Mouse (Mus musculus): ENCODE data around the gene Cacna2d2. TPM values are rescaled to one million over a fixed set of nuclear protein-coding genes. Genes with fewer than 3 reads are reported as not detected.

Cacna2d2 gene
- total RNA-seq, 1 experiment from 2014 or later: 6.6 TPM

DNA sequence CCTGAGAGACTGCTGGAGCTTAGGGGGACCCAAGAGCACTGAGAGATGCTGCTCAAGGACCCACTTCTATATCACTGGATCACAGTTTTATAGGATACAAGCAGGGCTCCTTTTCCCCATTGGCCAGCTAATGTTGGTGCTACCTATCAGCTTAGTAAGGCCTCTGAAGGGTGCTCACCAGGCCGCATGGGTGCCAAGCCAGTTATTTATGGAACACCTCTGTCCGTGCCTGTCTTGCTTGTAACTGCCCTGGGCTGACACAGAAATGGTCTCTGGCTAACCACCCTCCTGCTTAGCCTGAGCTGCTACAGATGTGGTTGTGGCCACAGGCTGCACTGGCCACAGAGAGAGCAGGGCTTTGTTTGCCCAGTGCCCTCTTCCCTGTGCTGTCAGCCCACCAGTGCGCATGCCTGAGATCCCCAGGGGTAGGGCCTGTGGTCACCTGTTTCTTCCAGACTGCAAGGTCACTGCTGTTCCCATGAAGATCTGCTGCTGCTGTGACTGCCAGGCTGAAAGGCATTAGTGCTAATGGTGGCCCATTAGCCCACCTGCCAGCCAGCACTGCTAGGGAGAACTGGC lies 101.4 kb downstream of the Cacna2d2 start:
- no peak for DNase-seq

DNA sequence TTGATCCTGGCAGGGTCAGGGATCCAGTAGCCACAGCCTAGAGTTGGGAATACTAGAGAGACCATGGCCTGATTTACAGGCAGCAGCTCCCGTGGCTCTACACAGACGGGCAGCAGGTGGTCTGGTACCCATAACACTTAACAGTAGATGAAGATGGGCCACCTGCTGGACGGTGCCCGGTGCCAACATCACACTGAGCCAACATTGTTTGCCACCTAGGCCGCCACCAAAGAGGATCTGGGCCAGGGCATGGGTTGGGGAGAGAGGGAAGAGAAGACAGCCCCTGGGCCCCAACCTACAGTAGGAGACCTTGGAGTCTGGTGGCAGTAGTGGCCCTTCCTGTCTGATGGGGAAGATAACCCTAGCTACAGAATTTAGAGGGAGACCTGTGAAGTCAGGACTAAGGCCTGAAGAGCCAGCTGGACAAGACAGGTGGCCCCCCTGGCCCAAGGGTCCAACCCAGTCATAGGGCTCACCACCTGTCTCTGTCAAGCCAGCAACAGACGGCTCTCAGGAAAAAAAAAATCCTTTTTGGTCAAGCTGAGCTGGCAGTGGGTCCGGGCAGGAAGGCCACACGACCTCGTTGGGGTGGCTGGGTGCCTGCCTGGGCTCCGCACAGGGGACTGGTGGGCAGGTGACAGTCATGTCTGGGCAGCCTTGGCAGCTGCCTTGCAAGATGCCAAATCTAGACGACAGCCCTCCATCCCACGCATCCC lies 102.9 kb downstream of the Cacna2d2 start:
- DNase-seq: no peak

DNA sequence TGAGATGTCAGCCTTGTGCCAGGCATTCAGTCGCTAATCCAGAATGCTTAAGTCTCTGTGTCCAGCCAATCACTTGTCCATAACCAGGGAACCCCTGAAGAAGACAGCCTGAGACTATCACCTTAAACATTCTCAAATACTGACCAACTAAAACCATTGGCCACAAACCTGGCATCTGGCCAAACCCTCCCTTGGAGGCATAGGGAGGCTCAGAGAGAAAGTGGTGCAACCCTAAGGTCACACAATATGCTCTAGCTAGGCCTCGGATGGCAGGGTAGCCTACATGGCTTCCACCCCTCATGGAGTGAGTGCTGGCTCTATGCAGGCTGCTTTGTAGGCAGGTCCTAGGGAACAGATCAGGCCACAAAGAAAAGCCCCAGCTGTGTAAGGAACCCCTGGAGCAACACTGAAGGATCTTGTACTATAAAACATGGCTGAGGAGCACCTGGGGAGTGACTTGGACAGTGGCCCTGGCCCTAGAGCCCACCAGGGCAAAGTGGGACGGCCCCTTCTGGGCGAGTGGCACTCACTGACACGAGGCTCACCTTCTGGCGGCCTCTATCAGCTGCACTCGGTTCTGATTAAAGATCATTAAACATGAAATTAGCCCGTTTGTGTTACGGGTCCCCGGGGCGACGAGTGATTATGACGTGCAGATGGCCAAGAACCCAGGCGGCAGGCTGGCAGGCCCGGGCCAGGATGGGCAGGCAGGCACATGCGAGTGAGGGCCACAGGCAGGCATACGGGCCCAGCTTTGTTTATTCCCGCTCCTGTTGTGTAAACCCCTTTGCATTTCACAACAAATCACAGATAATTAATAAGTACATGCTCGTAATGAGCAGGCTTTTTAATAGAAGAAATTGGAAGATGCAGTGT lies 105.5 kb downstream of the Cacna2d2 start:
- DNase-seq: peak; percentile 31

DNA sequence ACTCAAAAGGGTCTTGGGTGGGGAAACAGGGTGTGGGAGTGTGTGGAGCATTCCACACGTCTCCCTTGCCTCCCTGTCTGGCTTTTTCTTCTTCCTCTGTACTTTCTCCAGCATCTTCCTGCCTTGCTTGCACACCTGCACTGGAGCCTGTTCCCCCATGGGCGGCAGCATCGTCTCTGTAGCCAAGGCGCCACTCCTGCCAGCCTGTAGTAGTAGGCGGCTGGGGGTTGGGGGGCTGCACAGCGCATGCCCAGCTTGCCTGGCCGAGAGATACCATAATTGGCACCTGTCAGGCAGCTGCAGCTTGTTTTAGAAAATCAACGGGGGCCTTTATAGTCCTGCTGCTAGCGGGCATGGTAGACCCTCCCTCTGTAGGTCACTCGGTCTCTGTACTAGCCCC lies 108.9 kb downstream of the Cacna2d2 start:
- no peak for DNase-seq

DNA sequence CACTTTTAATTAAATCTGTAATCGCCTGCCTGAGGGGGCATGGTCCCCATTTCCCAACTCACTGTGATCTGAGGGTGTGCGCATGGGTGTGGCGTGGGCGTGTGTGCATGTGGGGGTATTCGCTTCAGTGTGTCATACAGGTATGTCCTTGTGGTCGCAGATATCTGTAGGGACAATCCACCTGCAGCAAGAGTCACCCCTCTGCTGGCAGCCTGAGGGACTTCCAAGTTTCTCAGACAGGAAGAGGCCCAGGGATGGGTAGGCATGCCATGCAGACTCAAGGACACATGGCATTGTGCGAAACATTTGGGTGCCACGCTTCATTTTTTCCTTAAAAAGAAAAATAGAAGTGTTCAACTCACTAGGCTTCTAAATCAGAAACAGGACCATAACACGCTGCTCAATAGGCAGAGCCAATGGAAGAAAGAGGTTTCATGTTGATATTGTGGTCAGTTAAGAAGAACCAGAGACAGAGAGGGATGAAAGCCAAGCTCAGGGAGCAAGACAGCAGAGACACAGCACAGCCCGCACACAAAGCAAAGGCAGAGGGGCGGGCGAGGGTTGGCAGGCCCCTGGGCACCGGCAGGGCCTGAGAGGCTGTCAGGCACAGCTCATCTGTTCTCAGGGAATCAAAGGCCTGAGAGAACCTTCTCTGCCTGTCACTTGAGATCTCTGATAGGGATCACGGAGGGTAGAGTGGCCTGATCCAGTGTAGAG lies 111.1 kb downstream of the Cacna2d2 start:
- DNase-seq: no peak

DNA sequence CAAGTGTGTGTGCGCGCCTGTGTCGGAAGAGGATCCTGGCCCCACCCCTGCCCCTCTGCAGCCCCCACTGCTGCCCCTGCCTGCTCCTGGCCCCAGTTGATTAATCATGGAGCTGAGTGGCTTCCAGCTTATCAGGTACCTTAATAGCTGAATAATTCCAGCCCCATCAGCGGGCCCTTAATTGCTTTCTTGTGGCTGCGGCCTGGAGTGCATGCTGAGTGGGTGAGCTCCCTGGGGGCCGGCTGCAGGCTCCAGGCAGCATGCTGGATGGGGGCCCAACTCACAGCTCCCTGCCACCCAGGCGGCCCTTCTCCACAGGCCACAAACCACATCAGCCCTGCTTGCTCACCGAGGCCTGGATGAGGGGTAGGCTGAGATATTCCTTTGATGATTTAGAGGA lies 112.0 kb downstream of the Cacna2d2 start:
- no peak for DNase-seq

DNA sequence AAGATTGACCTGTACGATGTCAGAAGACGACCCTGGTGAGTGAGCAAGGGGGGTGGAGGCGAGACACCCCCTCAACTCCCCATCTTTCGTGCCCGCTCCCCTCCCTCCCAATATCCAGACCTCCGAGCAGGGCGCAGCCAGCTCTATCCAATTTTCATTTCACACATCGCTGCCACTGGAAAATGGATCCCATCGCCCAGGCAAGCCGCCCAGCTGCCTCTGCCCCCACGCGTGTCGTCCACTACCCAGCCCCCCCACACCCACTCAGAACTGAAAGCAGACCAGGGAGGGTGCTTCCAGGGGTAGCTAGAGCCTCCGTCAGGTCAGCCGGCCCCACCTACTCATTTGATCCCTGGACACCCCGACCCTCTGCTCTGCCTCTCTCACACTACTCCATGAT lies 112.9 kb downstream of the Cacna2d2 start:
- no peak for DNase-seq

DNA sequence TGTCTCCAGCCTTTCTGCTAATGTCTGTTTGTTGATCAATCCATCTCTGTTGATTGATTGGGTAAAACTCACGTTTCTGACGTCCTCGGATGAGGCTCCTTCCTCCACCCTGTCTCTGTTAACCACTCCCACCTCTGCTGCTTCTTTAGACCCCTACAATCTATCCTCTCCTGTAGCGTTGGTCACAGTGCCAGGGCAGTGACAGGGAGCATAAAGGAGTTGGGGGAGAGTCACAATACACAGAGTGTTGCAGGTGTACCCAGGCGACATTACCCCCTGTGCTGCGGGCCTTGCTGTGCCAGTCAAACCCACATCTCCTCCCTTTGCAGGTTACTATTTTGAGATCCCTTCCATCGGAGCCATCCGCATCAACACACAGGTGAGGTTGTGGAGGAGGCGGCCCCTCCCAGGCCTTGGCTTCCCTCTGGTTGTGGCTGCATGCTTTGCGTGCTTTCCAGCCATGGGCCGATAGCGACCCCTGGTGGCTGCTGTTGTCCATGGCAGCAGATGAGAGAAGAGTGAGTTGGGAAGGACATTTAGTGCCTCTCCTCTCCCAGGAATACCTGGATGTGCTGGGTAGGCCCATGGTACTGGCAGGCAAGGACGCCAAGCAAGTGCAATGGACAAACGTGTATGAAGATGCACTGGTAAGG lies 115.0 kb downstream of the Cacna2d2 start:
- peak; percentile 90 for DNase-seq

DNA sequence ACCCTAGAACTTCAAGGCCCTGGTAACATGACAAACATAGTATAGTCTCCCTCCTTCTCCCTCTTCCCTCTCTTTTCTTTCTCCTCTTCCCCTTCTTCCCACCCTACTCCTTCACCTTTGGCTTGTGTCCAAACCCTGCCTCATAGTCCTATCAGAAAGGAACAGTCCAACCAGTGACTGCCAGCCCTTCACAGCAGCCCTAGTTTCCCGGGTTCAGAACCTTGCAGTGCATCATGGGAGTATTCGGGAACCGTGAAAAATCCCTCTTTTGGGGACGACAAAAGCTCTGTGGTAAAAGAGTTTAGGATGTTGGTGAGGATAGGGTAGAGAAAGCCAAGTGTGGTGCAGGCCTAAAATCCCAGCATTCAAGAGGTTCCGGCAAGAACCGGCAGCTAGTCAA lies 120.9 kb downstream of the Cacna2d2 start:
- DNase-seq: no peak

DNA sequence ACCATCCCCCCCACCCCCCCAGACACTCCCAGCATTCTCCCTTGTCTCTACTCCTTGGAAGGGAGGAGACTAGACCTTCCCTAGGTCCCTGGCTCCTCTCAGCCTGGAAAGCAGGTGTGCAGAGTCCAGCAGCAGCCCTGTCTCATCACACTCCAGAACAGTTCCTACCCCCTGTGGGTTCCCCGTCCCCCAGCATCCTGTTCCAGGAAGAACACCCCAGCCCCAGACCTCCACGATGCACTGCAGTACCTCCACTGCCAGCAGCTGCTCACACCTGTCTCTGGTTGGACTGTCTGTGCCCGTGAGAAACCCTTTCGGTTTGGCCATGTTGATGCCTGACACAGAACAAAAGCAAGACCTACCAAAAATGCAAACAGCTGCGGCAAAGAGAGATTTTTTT lies 121.8 kb downstream of the Cacna2d2 start:
- DNase-seq: no peak

DNA sequence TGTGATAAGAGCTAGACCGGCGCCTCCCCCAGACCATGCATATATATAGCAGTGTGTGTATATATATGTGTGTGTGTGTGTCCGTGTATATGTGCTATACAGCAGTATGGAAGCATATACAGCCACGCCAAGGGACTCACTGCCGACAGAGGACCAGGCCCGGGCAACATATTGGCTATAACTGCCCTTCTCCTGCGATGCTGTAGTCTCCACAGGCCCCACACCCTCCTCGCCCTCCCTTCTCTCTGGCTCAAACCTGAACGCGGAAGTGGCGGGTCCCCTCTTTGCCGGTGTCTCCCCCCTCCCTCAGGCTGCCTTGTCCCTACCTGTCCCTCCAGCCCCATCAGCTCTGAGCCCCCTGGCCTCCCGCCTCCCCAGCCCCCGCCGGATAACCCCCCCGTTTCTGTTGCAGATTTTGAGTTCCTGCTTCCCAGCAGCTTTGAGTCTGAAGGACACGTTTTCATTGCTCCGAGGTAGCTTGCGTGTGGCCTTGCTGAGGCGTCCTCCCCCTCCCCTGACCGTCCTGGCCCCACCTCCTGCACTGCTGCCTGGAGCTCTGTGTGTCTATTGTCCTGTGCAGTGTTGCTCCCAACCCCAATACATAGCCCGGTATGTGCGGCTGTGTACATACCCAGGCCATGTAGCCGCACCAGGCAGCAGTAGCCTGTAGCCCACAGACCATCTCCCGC lies 122.4 kb downstream of the Cacna2d2 start:
- DNase-seq: peak; percentile 78

DNA sequence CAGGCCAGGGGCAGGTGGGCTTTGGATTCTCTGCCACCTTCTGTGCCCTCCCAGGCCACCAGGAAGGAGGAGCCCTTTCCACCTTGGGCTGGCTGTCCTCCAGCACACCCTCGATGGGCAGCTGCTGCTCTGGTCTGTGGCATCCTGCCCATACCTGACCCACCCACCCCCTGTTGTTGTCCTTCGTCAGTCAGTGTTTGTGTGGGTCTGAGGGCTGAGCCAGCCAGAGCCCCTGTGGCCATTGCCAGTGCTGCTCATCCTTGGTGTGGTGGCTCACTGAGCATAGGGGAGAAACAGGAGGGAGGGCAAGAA lies 122.9 kb downstream of the Cacna2d2 start:
- peak; percentile 31 for DNase-seq

DNA sequence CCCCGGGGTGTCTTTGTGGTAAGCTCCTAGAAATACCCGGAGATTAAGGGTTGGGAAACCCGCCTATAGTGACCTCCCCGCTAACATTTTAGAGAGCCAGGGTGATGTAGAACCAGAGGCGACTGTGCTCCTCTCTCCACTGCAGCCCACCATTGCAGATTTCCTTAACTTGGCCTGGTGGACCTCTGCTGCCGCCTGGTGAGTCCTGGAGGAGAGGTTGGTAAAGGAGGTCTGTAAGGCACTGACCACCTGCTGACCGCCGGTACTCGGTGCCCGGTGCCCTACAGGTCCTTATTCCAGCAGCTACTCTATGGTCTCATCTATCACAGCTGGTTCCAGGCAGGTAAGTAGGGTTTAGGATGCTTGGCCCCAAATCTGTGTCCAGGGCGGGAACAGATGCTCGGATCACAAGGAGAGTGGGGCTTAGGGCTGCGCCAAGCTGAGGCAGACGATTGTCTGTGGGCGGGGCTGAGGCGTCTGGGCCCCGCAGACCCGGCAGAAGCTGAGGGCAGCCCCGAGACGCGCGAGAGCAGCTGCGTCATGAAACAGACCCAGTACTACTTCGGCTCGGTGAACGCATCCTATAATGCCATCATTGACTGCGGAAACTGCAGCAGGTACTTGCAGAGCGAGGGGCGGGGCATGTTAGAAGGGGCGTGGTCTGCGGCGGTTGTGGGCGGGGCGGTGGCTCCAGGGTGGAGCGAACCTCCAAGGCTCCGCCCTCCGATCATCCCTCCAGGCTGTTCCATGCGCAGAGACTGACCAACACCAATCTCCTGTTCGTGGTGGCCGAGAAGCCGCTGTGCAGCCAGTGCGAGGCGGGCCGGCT lies 127.0 kb downstream of the Cacna2d2 start:
- DNase-seq: peak; percentile 93

DNA sequence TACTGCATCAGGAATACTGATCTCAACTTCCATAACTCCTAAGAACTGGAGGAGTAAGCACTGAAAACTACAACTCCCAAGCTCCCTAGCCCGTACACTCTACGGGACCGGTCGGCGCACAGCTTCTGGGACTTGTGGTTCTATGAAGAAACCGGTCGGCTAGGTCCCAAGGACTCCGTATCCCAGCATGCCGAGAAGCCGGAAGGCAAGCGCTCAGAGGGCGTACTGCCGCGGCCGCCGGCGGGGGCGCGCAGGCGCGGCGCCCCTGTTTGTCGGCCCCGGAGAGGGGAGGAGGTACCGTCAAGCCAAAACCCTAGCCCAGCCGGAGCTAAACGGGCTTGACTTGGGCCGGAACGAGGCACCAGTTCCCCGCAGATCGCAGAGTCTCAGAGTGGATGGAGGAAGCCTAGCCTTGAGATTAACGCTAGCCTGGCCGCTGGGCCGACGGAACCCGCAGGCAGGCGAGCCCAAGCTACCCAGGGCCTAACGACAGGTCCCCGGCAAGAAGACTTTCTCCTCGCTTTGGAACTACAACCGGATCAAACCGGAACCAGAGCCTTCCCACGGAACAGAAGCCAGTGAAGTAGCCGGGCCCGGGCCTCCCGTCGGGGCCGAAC lies 134.5 kb downstream of the Cacna2d2 start, which contains the start of gene Tmem115:
TSS of gene Tmem115 (plus strand) at position 155 of the 617 bp plus-strand sequence.
- DNase-seq: peak; percentile 95

DNA sequence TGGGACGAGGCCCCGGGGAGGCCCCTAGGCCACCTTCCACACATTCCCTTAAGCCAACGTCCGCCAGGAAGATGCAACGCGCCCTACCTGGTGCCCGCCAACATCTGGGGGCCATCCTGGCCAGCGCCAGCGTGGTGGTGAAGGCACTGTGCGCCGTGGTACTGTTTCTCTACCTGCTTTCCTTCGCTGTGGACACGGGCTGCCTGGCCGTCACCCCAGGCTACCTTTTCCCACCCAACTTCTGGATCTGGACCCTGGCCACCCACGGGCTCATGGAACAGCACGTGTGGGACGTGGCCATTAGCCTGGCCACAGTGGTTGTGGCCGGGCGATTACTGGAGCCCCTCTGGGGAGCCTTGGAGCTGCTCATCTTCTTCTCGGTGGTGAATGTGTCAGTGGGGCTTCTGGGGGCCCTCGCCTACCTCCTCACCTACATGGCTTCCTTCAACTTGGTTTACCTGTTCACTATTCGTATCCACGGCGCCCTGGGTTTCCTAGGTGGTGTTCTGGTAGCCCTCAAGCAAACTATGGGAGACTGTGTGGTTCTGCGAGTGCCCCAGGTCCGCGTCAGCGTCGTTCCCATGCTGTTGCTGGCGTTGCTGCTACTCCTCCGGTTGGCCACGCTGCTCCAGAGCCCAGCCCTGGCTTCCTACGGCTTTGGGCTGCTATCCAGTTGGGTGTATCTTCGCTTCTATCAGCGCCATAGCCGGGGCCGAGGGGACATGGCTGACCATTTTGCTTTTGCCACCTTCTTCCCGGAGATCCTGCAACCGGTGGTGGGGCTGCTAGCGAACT lies 135.2 kb downstream of the Cacna2d2 start:
- DNase-seq: peak; percentile 68

DNA sequence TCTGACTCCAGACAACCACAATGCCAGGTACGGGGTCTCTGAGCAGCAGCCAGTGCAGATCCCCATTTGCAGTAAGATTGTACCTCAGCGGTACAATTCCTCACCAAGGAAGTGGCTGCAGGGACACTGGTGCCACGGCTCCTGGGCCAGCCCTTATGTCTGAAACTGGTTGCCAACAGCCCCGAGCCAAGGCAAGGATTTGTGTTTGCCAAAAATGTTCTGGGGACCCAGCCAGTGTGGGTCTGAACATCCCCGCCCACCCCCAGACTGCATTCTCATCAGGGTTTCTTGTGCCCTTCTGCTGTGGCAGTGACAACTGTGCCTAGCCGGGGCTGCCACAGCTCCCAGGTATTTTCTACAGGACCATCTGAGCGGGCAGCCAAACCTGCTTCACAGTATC lies 138.8 kb downstream of the Cacna2d2 start:
- no peak for DNase-seq

DNA sequence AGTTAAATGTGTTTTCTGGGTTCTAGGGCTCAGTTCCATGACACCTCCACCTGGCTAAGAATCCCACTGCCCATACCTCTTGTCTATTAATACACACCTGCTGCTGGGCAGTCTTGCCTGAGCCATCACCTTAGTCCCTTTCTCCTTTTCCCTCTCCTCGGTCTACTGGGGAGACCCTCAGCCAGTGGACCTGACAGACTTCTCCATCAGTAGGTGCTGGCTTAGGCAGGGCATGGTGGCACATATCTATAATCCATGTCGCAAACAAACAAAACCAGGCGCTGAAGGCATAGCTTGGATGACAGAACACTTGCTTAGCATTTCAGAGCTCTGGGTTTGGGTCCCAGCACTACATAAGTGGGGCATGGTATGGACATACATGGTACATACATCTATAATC lies 139.3 kb downstream of the Cacna2d2 start:
- no peak for DNase-seq

DNA sequence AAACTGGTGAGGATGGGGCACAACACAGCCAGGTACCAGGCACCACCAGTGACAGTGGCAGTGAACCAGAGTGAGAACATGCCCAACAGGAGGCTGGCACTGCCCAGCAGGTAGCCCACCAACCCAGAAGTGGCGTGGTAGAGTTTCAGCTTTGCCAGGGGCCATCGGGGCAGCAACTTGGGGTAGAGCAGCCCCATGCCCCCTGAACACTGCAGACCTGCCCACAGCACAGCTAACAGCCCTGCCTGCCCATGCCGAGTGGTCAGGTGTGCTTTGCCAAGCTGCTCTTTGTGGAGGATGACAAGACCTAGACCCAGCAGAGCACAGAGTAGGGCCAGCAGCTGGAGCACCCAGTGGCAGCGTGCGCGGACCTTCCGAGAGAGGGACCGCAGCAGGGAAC lies 140.5 kb downstream of the Cacna2d2 start:
- DNase-seq: no peak

DNA sequence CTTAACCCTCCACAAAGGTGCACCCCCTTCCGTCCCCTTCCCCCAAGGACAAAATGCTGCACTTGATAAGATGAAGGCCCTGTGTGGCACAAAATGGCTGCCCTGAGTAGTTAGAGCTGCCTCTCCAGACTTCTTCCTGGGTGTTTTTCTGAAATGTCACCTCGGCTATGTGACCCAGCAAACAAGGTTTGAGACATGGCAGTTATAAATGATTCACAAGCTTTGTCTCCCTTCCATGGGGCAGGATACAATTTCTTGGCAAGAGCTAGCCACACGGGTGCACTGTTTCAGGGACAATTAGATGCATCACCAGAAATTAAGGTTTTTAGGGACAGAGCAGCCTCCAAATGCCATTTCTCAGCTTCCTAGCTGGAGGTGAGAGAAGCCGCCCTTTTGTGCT lies 141.0 kb downstream of the Cacna2d2 start:
- peak; percentile 41 for DNase-seq
